Mouse (Mus musculus): ENCODE measurements around the gene Foxo6. TPM values are rescaled to one million over a fixed set of nuclear protein-coding genes. Genes with fewer than 3 reads are reported as not detected.

Gene Foxo6
- polyA plus RNA-seq, 1 experiment = not detected

- TF ChIP-seq CTCF (IDR thresholded peaks at IDR 0.05; ENCODE audit: borderline replicate concordance, insufficient read depth, low read length) (no peak), POLR2A (IDR thresholded peaks at IDR 0.05; ENCODE audit: low read depth, low read length) (no peak)
- Histone ChIP-seq H3K4me3 (ENCODE audit: insufficient read depth, low read length) (no peak overlapping the region), H3K27ac (ENCODE audit: insufficient read depth, low read length) (no peak overlapping the region), H3K4me1 (ENCODE audit: control insufficient read depth, insufficient read depth, low read length) (no peaks in the 10 kb centered on the region)
These were observed 24.4 kb downstream of the Foxo6 start for GRCm38 (mm10) chr4:120262726-120263125.

- TF ChIP-seq CTCF (IDR thresholded peaks at IDR 0.05; ENCODE audit: borderline replicate concordance, insufficient read depth, low read length) (no peak), POLR2A (IDR thresholded peaks at IDR 0.05; ENCODE audit: low read depth, low read length) (no peak)
- no peak overlapping the region for H3K4me3 ChIP-seq (ENCODE audit: insufficient read depth, low read length)
- H3K4me1 ChIP-seq (ENCODE audit: control insufficient read depth, insufficient read depth, low read length) = no peaks in the 10 kb centered on the region
- no peak overlapping the region for H3K27ac ChIP-seq (ENCODE audit: insufficient read depth, low read length)
These were observed 24.9 kb downstream of the Foxo6 start for GRCm38 (mm10) chr4:120262206-120262605.

DNA sequence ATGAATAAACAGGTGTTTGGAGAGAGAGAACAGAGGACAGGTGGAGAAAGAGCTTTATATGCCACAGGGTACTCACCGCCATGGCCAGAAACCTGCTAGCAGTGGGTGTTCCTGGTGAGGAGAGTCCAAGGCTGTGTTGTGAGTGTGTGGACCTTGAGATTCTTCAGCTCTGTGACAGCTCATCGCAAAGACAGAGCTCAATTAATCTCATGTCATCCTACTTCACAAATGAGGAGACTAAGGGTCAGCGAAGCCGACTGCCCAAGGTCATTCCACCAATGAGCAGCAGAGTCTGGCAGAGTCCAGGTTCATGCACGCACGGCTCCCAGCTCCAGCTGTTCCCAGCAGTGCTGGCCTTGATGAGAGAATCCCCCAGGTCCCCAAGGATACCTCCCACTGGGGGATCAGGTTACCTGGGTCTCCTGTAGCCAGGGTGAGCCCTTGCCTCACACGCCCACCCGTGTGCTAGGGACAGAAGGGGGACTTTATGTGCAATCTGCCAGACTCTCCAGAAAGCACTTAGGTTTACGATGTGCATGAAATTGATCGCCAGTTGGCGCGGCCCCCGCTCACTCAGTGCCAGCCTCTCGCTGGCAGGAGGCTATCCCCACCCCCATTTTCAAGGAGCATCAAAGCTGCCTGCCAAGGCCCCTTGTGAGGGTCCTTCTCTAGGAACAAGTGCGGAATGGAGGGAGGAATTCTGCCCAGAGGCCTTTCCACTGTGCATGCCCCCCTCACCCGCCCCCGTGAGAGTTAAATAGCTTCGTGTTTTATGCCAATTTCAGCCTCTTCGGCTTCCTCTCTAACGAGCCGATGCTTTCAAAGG is 27.6 kb downstream of the Foxo6 start:
- Histone ChIP-seq H3K4me3 (ENCODE audit: insufficient read depth, low read length) (no peak overlapping the region), H3K27ac (ENCODE audit: insufficient read depth, low read length) (no peak overlapping the region)

DNA sequence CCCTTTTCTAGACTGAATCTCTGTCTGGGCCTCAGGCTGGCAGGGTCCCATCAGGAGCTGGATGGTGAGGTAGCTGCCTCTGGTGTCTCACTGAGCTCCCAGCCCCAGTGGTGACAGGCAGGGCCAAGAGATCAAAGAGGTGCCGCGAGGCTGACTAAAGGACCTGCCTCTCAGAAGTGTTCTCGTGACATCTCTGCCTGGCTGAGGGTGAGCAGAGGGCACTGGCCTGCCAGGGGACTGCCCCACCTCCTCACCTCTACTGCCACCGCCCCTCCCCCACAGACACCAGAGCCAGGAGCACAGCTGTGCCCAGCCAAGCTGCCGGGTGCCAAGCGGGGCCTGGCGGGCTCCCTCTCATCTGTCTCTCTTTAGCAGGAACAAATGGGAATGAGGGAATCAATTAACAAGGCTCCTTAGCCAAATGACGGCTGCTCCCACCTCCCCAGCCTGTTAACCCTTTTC is 38.3 kb downstream of the Foxo6 start:
- Histone ChIP-seq H3K4me1 (ENCODE audit: control insufficient read depth, insufficient read depth, low read length) (no peaks in the 10 kb centered on the region), H3K4me3 (ENCODE audit: insufficient read depth, low read length) (no peak overlapping the region), H3K27ac (ENCODE audit: insufficient read depth, low read length) (no peak overlapping the region)
- no peak for TF ChIP-seq POLR2A (IDR thresholded peaks at IDR 0.05; ENCODE audit: low read depth, low read length)
- no peak for TF ChIP-seq CTCF (IDR thresholded peaks at IDR 0.05; ENCODE audit: borderline replicate concordance, insufficient read depth, low read length)

More for the DNA sequence above, 27.6 kb downstream of the Foxo6 start:
- TF ChIP-seq CTCF (IDR thresholded peaks at IDR 0.05; ENCODE audit: borderline replicate concordance, insufficient read depth, low read length) = no peak
- H3K4me1 ChIP-seq (ENCODE audit: control insufficient read depth, insufficient read depth, low read length) = peaks cover 5% of the 10 kb centered on the region; the same call in 1 of the 2 replicates

- no peak for TF ChIP-seq CTCF (IDR thresholded peaks at IDR 0.05; ENCODE audit: borderline replicate concordance, insufficient read depth, low read length)
- no peak for TF ChIP-seq POLR2A (IDR thresholded peaks at IDR 0.05; ENCODE audit: low read depth, low read length)
- Histone ChIP-seq H3K4me1 (ENCODE audit: control insufficient read depth, insufficient read depth, low read length) (no peaks in the 10 kb centered on the region), H3K4me3 (ENCODE audit: insufficient read depth, low read length) (no peak overlapping the region), H3K27ac (ENCODE audit: insufficient read depth, low read length) (no peak overlapping the region)
These were observed 39.7 kb downstream of the Foxo6 start for GRCm38 (mm10) chr4:120247412-120247811.

DNA sequence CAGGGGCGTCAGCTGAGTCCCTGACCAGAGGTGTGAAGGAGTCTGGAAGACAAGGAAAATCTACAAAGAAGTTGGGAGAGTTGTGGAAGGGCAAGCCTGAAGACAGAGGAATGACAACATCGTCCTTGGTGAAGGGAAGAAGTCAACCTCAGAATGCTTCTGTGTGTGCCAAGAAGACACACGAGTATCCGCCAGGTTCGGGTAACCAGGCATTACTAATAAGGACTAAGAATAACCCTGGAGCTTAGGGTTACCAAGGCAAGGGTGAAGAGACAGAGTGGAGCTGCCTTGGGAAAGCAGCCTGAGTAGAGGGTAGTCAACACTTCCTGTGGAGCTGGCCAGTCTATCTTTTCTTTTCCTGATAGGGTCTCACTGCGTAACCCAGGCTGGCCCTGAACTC is 41.1 kb downstream of the Foxo6 start:
- TF ChIP-seq POLR2A (IDR thresholded peaks at IDR 0.05; ENCODE audit: low read depth, low read length) = no peak
- no peak for TF ChIP-seq CTCF (IDR thresholded peaks at IDR 0.05; ENCODE audit: borderline replicate concordance, insufficient read depth, low read length)
- no peak overlapping the region for H3K27ac ChIP-seq (ENCODE audit: insufficient read depth, low read length)
- H3K4me1 ChIP-seq (ENCODE audit: control insufficient read depth, insufficient read depth, low read length) = no peaks in the 10 kb centered on the region
- no peak overlapping the region for H3K4me3 ChIP-seq (ENCODE audit: insufficient read depth, low read length)

- no peak overlapping the region for H3K4me3 ChIP-seq (ENCODE audit: insufficient read depth, low read length)
- no peak overlapping the region for H3K27ac ChIP-seq (ENCODE audit: insufficient read depth, low read length)
These were observed 44.3 kb downstream of the Foxo6 start for GRCm38 (mm10) chr4:120242783-120243262.

GRCm38 (mm10) chr4:120241106-120241505 is 46.0 kb downstream of the Foxo6 start:
- Histone ChIP-seq H3K4me3 (ENCODE audit: insufficient read depth, low read length) (no peak overlapping the region), H3K4me1 (ENCODE audit: control insufficient read depth, insufficient read depth, low read length) (no peaks in the 10 kb centered on the region), H3K27ac (ENCODE audit: insufficient read depth, low read length) (no peak overlapping the region)
- no peak for TF ChIP-seq CTCF (IDR thresholded peaks at IDR 0.05; ENCODE audit: borderline replicate concordance, insufficient read depth, low read length)
- TF ChIP-seq POLR2A (IDR thresholded peaks at IDR 0.05; ENCODE audit: low read depth, low read length) = no peak

More at GRCm38 (mm10) chr4:120242783-120243262, 44.3 kb downstream of the Foxo6 start:
- TF ChIP-seq POLR2A (IDR thresholded peaks at IDR 0.05; ENCODE audit: low read depth, low read length) = no peak
- TF ChIP-seq CTCF (IDR thresholded peaks at IDR 0.05; ENCODE audit: borderline replicate concordance, insufficient read depth, low read length) = no peak
- no peaks in the 10 kb centered on the region for H3K4me1 ChIP-seq (ENCODE audit: control insufficient read depth, insufficient read depth, low read length)

- Histone ChIP-seq H3K27ac (ENCODE audit: insufficient read depth, low read length) (no peak overlapping the region), H3K4me3 (ENCODE audit: insufficient read depth, low read length) (no peak overlapping the region), H3K4me1 (ENCODE audit: control insufficient read depth, insufficient read depth, low read length) (no peaks in the 10 kb centered on the region)
- TF ChIP-seq POLR2A (IDR thresholded peaks at IDR 0.05; ENCODE audit: low read depth, low read length) = no peak
- TF ChIP-seq CTCF (IDR thresholded peaks at IDR 0.05; ENCODE audit: borderline replicate concordance, insufficient read depth, low read length) = no peak
These were observed 47.7 kb downstream of the Foxo6 start for GRCm38 (mm10) chr4:120239419-120239818.

DNA sequence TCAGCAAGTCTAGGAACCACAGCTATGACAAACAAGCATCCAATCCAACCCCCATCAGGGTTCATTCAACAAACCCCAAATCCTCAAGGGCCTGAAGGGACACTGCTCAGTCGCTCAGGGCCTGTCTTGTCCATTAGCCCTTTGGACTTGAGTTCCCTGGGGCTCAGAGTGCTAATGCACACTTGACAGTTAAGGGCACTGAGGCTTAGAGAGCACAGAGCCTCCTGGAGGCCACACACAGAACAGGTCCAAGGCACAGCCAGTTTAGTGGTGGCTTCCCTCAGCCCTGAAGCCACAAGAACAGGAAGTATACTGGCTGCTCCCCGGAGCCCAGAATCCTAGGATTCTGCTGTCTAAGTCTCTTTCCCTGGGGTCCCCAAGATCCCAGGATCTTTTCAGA is 53.9 kb downstream of the Foxo6 start:
- Histone ChIP-seq H3K4me1 (ENCODE audit: control insufficient read depth, insufficient read depth, low read length) (0 out of 2 replicates have a peak, but pooled peaks cover 5% of the 10 kb centered on the region), H3K27ac (ENCODE audit: insufficient read depth, low read length) (no peak overlapping the region), H3K4me3 (ENCODE audit: insufficient read depth, low read length) (no peak overlapping the region)
- TF ChIP-seq POLR2A (IDR thresholded peaks at IDR 0.05; ENCODE audit: low read depth, low read length) = no peak
- no peak for TF ChIP-seq CTCF (IDR thresholded peaks at IDR 0.05; ENCODE audit: borderline replicate concordance, insufficient read depth, low read length)

Data from embryonic fibroblast, embryonic 13.5 days (primary cell).